In genomic region chr9:121882015-121882457, GRCm38 (mm10) we compare ENCODE assay signal across 13 mouse cellular contexts. TPM values are rescaled to one million over a fixed set of nuclear protein-coding genes. Genes with fewer than 3 reads are reported as not detected.
DNase-seq lines count a peak whose midpoint lies in the region; ATAC-seq and TF ChIP-seq lines count a peak whose summit lies in the region.
"Had no signal": no experiment of that assay in that cellular context is flagged by ENCODE, and none has a peak within 500 bp of the region (broad histone marks: within the 10 kb centered on the region; RNA-seq: fewer than 3 reads in every experiment).

No protein-coding gene starts in this region.

- no peaks in the 10 kb centered on the region for H3K36me3 ChIP-seq in lung, embryonic 15.5 days
- no peaks in the 10 kb centered on the region for H3K36me3 ChIP-seq in intestine, postnatal 0 days (ENCODE audit: control insufficient read depth, insufficient read depth)
- no peaks in the 10 kb centered on the region for H3K36me3 ChIP-seq in hindbrain, postnatal 0 days (ENCODE audit: insufficient read depth, low read length)
- H3K36me3 ChIP-seq: hindbrain, embryonic 10.5 days had no signal

- 0 out of 2 replicates have a peak, but pooled peaks have one; percentile 31 for ATAC-seq in lung, embryonic 15.5 days (ENCODE audit: borderline replicate concordance, extremely low read depth, low FRiP score, low TSS enrichment)
- ATAC-seq in intestine, postnatal 0 days = no peak
- ATAC-seq in hindbrain, postnatal 0 days = no peak
- ATAC-seq: Patski had no signal

- peak; percentile 43 to 62 for DNase-seq in adrenal gland, adult (ENCODE audit: inconsistent age in 2 of 2, low spot score in 1 of 2)
- DNase-seq in adrenal gland, postnatal 25 days = no peak
- peak in 1 of 2 experiments; percentile 5 for DNase-seq in left cerebral cortex, adult 2 months (ENCODE audit: extremely low spot score in 1 of 2, low spot score in 2 of 2)
- DNase-seq in left cerebral cortex, adult 8-10 months (ENCODE audit: low spot score in 2 of 2) = no peak
- no peak for DNase-seq in hindbrain, postnatal 0 days (ENCODE audit: low spot score)
- no peak for DNase-seq in frontal cortex, postnatal 36 days (ENCODE audit: low spot score in 2 of 2)

- no peaks in the 10 kb centered on the region for H3K27me3 ChIP-seq in lung, embryonic 15.5 days
- 0 out of 2 replicates have a peak, but pooled peaks cover 6% of the 10 kb centered on the region for H3K27me3 ChIP-seq in intestine, postnatal 0 days (replicated peaks; ENCODE audit: control insufficient read depth, insufficient read depth, low read length)
- no peaks in the 10 kb centered on the region for H3K27me3 ChIP-seq in hindbrain, postnatal 0 days (ENCODE audit: insufficient read depth, low read length)

- no peak overlapping the region for H3K4me3 ChIP-seq in left cerebral cortex, adult 2 months
- no peak overlapping the region for H3K4me3 ChIP-seq in lung, embryonic 15.5 days
- H3K4me3 ChIP-seq in intestine, postnatal 0 days (ENCODE audit: low read depth, low read length) = no peak overlapping the region
- H3K4me3 ChIP-seq in hindbrain, postnatal 0 days (ENCODE audit: low read length) = no peak overlapping the region
- H3K4me3 ChIP-seq: hindbrain, embryonic 10.5 days had no signal

- H3K9ac ChIP-seq in lung, embryonic 15.5 days = no peak overlapping the region
- H3K9ac ChIP-seq in intestine, postnatal 0 days (ENCODE audit: low read depth, low read length) = no peak overlapping the region
- no peak overlapping the region for H3K9ac ChIP-seq in hindbrain, postnatal 0 days (replicated peaks; ENCODE audit: low read length)

- no peak overlapping the region for H3K4me2 ChIP-seq in lung, embryonic 15.5 days
- no peak overlapping the region for H3K4me2 ChIP-seq in intestine, postnatal 0 days (replicated peaks; ENCODE audit: low read depth)
- no peak overlapping the region for H3K4me2 ChIP-seq in hindbrain, postnatal 0 days (ENCODE audit: low read depth, low read length)
- H3K4me2 ChIP-seq: midbrain, embryonic 11.5 days had no signal

- no peak for TF ChIP-seq CTCF in left cerebral cortex, adult 2 months (IDR thresholded peaks at IDR 0.05)
- TF ChIP-seq CTCF in intestine, postnatal 0 days (IDR thresholded peaks at IDR 0.05; ENCODE audit: low read depth) = no peak
- TF ChIP-seq CTCF in hindbrain, postnatal 0 days (IDR thresholded peaks at IDR 0.05; ENCODE audit: low read depth) = no peak

- peak overlapping the region; percentile 45; the same call in 1 of the 2 replicates for H3K27ac ChIP-seq in left cerebral cortex, adult 2 months
- H3K27ac ChIP-seq in lung, embryonic 15.5 days = peak overlapping the region; percentile 37
- no peak overlapping the region for H3K27ac ChIP-seq in intestine, postnatal 0 days (ENCODE audit: low read depth, low read length)
- H3K27ac ChIP-seq in hindbrain, postnatal 0 days = no peak overlapping the region
- H3K27ac ChIP-seq: hindbrain, embryonic 10.5 days had no signal

- WGBS in lung, embryonic 15.5 days = 33% methylated on average over 7 of the region's 7 CpGs
- WGBS in intestine, postnatal 0 days = 31% methylated on average over 7 of the region's 7 CpGs
- WGBS in hindbrain, postnatal 0 days = 73% methylated on average over 7 of the region's 7 CpGs

- no peaks in the 10 kb centered on the region for H3K9me3 ChIP-seq in lung, embryonic 15.5 days
- H3K9me3 ChIP-seq in intestine, postnatal 0 days (ENCODE audit: control insufficient read depth) = no peaks in the 10 kb centered on the region
- H3K9me3 ChIP-seq in hindbrain, postnatal 0 days (ENCODE audit: low read length) = no peaks in the 10 kb centered on the region
- H3K9me3 ChIP-seq: hindbrain, embryonic 10.5 days had no signal

- intact Hi-C loops in left cerebral cortex, adult 2 months (cut with DNase I) = no loop called here

- H3K4me1 ChIP-seq in lung, embryonic 15.5 days = peaks cover 2% of the 10 kb centered on the region
- H3K4me1 ChIP-seq in intestine, postnatal 0 days (replicated peaks; ENCODE audit: control insufficient read depth, insufficient read depth, low read length) = no peaks in the 10 kb centered on the region
- no peaks in the 10 kb centered on the region for H3K4me1 ChIP-seq in hindbrain, postnatal 0 days (ENCODE audit: insufficient read depth, low read length)

RNA-seq across cellular contexts. Expression of gene Ackr2, which starts 16.1 kb away (rescaled TPM):
- 0.33 and 0.52 TPM in 2 replicates for total RNA-seq in adrenal gland, postnatal 25 days (2021)
- total RNA-seq in left cerebral cortex, adult 2 months (2021) = 1 to 10 TPM; 6.9 to 7.9 TPM
- 10 to 100 TPM in 1 of 4 experiments, 1 to 10 TPM in 3; 4.5 to 11.2 (median 5.5) TPM for total RNA-seq in left cerebral cortex, adult 8-10 months (2022)
- polyA plus RNA-seq in lung, embryonic 15.5 days (2015; fragmentation: Nextera tagmentation; extraction: Ambion mirVana) = 1.1 and 1.3 TPM in 2 replicates
- 1.0 and 1.1 TPM in 2 replicates for polyA plus RNA-seq in intestine, postnatal 0 days (2015; fragmentation: Nextera tagmentation; extraction: Ambion mirVana)
- 1.0 and 5.1 TPM in 2 replicates for total RNA-seq in hindbrain, postnatal 0 days (2014; rRNA removed)
- 0.93 and 1.0 TPM in 2 replicates for polyA plus RNA-seq in hindbrain, postnatal 0 days (2015; fragmentation: Nextera tagmentation; extraction: Ambion mirVana)
- polyA plus RNA-seq: Patski had no signal

RNA-seq across cellular contexts. Expression of gene Higd1a, which starts 23.9 kb away (rescaled TPM):
- 77.9 and 79.7 TPM in 2 replicates for total RNA-seq in adrenal gland, postnatal 25 days (2021)
- total RNA-seq in left cerebral cortex, adult 2 months (2021) = 10 to 100 TPM; 90.3 to 93.7 TPM
- 100 to 1,000 TPM in 1 of 4 experiments, 10 to 100 TPM in 3; 86.5 to 102 (median 89.7) TPM for total RNA-seq in left cerebral cortex, adult 8-10 months (2022)
- polyA plus RNA-seq in lung, embryonic 15.5 days (2015; fragmentation: Nextera tagmentation; extraction: Ambion mirVana) = 155 and 175 TPM in 2 replicates
- 162 and 186 TPM in 2 replicates for polyA plus RNA-seq in intestine, postnatal 0 days (2015; fragmentation: Nextera tagmentation; extraction: Ambion mirVana)
- 27.2 and 36.9 TPM in 2 replicates for total RNA-seq in hindbrain, postnatal 0 days (2014; rRNA removed)
- 191 and 197 TPM in 2 replicates for polyA plus RNA-seq in hindbrain, postnatal 0 days (2015; fragmentation: Nextera tagmentation; extraction: Ambion mirVana)

RNA-seq across cellular contexts. Expression of gene Cyp8b1, which starts 34.1 kb away (rescaled TPM):
- 0.36 and 2.7 TPM in 2 replicates for total RNA-seq in adrenal gland, postnatal 25 days (2021)
- not detected for total RNA-seq in left cerebral cortex, adult 2 months (2021)
- total RNA-seq in left cerebral cortex, adult 8-10 months (2022) = not detected
- polyA plus RNA-seq in lung, embryonic 15.5 days (2015; fragmentation: Nextera tagmentation; extraction: Ambion mirVana) = not detected in 2 replicates
- 2.1 and 3.3 TPM in 2 replicates for polyA plus RNA-seq in intestine, postnatal 0 days (2015; fragmentation: Nextera tagmentation; extraction: Ambion mirVana)
- total RNA-seq in hindbrain, postnatal 0 days (2014; rRNA removed) = not detected in 2 replicates
- not detected in 2 replicates for polyA plus RNA-seq in hindbrain, postnatal 0 days (2015; fragmentation: Nextera tagmentation; extraction: Ambion mirVana)
- polyA plus RNA-seq: embryonic facial prominence, embryonic 11.5 days; frontal cortex, adult 2 months; hindbrain, embryonic 10.5 days; midbrain, embryonic 11.5 days; Patski had no signal

RNA-seq across cellular contexts. Expression of gene Ccdc13, which starts 42.8 kb away (rescaled TPM):
- 1.3 and 1.5 TPM in 2 replicates for total RNA-seq in adrenal gland, postnatal 25 days (2021)
- 1 to 10 TPM; 5.7 to 6.2 TPM for total RNA-seq in left cerebral cortex, adult 2 months (2021)
- total RNA-seq in left cerebral cortex, adult 8-10 months (2022) = 1 to 10 TPM; 6.1 to 7.6 (median 6.5) TPM
- polyA plus RNA-seq in lung, embryonic 15.5 days (2015; fragmentation: Nextera tagmentation; extraction: Ambion mirVana) = 1.2 TPM in 2 replicates
- polyA plus RNA-seq in intestine, postnatal 0 days (2015; fragmentation: Nextera tagmentation; extraction: Ambion mirVana) = 0.14 and 0.31 TPM in 2 replicates
- total RNA-seq in hindbrain, postnatal 0 days (2014; rRNA removed) = 3.7 and 5.6 TPM in 2 replicates
- 3.3 and 4.0 TPM in 2 replicates for polyA plus RNA-seq in hindbrain, postnatal 0 days (2015; fragmentation: Nextera tagmentation; extraction: Ambion mirVana)

Comparison
In these comparisons a context has a peak if more than half of its experiments do, and no peak if none do; other contexts are left out.
1. DNase-seq: peak in adrenal gland, adult (2 of 2); none in adrenal gland, postnatal 25 days (single experiment), left cerebral cortex, adult 8-10 months (0 of 2), hindbrain, postnatal 0 days (single experiment) and frontal cortex, postnatal 36 days (0 of 2).
2. H3K27ac ChIP-seq: peak in left cerebral cortex, adult 2 months (single experiment) and lung, embryonic 15.5 days (single experiment); none in intestine, postnatal 0 days (single experiment) and hindbrain, postnatal 0 days (single experiment).